Mouse (Mus musculus): ENCODE results near the gene Lbhd2. TPM values are rescaled to one million over a fixed set of nuclear protein-coding genes. Genes with fewer than 3 reads are reported as not detected.
A peak's percentile ranks its signal among the peaks of the same experiment; 100 is the strongest.

Gene Lbhd2
- total and polyA plus RNA-seq, 3 experiments = not detected

DNA sequence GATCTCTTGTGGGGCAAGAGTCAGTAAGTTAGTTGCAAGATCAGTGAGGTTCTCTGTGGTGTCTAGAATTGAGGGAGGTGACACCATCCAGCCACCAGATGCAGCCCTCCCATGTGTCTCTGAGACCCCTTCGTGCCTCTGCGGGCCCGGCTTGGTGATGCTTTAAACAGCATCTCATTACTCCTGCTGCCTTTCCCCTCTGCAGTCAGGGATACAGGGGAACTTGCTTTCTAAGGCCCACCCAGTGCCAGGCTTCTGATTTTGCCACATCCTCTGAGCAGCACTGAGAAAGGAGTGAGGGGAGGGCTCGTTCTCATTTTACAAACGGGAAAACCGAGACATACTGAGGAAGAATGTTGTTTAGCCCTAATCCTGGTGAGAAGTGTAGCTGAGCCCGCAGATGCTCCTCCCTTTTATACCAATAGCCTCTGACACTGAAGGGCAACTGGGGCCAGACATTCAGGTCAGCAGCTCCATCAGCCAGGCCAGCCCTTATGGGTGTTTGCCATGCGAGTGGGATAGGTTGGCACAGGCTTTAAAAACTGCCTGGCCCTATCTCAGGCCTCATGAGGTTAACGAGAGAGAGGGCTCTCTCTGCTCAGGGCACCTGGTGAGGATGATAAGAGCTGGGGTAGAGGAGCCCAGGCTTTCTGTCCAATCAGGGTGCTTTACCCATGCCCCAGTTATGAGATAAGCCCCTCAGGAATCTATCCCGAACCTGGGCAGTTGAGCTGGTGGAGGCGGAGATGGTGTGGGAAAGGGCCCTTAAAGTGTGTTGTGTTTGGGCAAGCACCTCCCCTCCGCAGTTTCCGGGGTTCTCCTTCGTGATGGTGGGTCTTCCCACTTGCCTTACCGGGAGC, 36.6 kb downstream of the Lbhd2 start:
- peaks cover 3% of the 10 kb centered on the region for H3K9me3 ChIP-seq (replicated peaks)
- H3K4me3 ChIP-seq (ENCODE audit: low read depth, low read length) = peak overlapping the region; percentile 75
- H3K4me1 ChIP-seq (ENCODE audit: insufficient read depth, low read depth, low read length) = peaks cover 91% of the 10 kb centered on the region
- DNase-seq (ENCODE audit: low spot score) (peak; percentile 100), ATAC-seq (ENCODE audit: extremely low read depth, insufficient number of reproducible peaks, low FRiP score, poor library complexity, severe bottlenecking) (peak; percentile 79)
- no peaks in the 10 kb centered on the region; the same call in 1 of the 2 replicates for H3K27me3 ChIP-seq (ENCODE audit: insufficient read depth, low read length)
- TF ChIP-seq POLR2AphosphoS5 (IDR thresholded peaks at IDR 0.05; ENCODE audit: insufficient replicate concordance, low read depth, low read length) = peak; percentile 30; the same call in 1 of the 2 replicates
- TF ChIP-seq TAL1 (conservative IDR thresholded peaks at IDR 0.05; ENCODE audit: low read depth, low read length) = peak; percentile 98
- no peak for TF ChIP-seq CTCF (IDR thresholded peaks at IDR 0.05; ENCODE audit: low read depth, low read length)
- TF ChIP-seq GATA2 (IDR thresholded peaks at IDR 0.05; ENCODE audit: borderline replicate concordance, low read depth, low read length) = no peak
- TF ChIP-seq GATA1 (IDR thresholded peaks at IDR 0.05; ENCODE audit: borderline replicate concordance, low read length) = no peak
- H3K36me3 ChIP-seq (replicated peaks) = peaks cover 46% of the 10 kb centered on the region

DNA sequence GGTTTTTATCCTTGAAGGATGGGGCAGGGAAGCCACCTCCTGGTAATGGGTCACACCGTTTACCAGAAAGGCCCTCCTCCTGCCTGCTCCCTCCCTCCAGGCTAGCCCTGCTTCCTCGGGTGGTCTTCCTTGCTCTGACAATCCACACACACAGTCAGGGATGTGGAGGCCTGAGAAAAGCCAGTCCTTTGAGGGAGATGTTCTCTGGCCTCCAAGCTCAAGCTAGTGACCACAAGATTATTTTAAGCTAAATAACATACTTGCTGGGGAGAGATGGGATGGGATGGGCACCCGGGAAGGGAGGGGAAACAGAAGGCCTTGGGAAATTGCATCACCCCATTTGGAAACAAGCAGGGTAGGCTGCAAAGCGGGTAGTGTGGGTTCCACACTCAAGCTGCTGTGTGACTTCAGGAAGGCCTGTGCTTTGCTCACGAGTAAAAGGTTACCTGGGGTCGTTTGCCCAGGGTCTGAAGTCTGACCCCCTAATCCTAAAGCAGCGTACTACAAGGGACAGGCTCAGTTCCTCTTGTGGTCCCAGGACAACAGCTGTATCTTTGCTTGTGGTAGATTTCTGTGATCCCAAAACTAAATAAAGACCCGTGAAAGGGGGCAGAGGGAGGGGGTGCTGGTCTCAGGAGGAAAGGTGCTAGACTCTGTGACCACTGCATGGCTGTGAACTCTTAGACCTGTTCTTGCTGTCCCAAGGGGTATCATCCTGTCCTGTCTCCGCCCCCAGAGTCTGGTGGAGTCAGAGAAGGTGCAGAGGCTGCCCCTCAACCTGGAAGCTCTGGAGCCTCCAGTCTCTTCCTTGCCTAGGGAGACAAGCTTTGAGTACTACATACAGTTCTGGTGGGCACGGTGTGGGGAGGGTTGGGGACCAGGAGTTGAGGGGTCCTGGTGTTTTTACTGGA, 37.6 kb downstream of the Lbhd2 start:
- TF ChIP-seq POLR2AphosphoS5 (IDR thresholded peaks at IDR 0.05; ENCODE audit: insufficient replicate concordance, low read depth, low read length) (no peak), GATA1 (IDR thresholded peaks at IDR 0.05; ENCODE audit: borderline replicate concordance, low read length) (no peak), CTCF (IDR thresholded peaks at IDR 0.05; ENCODE audit: low read depth, low read length) (no peak), GATA2 (IDR thresholded peaks at IDR 0.05; ENCODE audit: borderline replicate concordance, low read depth, low read length) (no peak), TAL1 (conservative IDR thresholded peaks at IDR 0.05; ENCODE audit: low read depth, low read length) (no peak)
- Histone ChIP-seq H3K4me3 (ENCODE audit: low read depth, low read length) (peak overlapping the region; percentile 75), H3K9me3 (replicated peaks) (peaks cover 3% of the 10 kb centered on the region), H3K27me3 (ENCODE audit: insufficient read depth, low read length) (no peaks in the 10 kb centered on the region; the same call in 1 of the 2 replicates), H3K36me3 (replicated peaks) (peaks cover 56% of the 10 kb centered on the region), H3K4me1 (ENCODE audit: insufficient read depth, low read depth, low read length) (peaks cover 91% of the 10 kb centered on the region)
- peak; percentile 62 for DNase-seq (ENCODE audit: low spot score)
- ATAC-seq (ENCODE audit: extremely low read depth, insufficient number of reproducible peaks, low FRiP score, poor library complexity, severe bottlenecking) = no peak

DNA sequence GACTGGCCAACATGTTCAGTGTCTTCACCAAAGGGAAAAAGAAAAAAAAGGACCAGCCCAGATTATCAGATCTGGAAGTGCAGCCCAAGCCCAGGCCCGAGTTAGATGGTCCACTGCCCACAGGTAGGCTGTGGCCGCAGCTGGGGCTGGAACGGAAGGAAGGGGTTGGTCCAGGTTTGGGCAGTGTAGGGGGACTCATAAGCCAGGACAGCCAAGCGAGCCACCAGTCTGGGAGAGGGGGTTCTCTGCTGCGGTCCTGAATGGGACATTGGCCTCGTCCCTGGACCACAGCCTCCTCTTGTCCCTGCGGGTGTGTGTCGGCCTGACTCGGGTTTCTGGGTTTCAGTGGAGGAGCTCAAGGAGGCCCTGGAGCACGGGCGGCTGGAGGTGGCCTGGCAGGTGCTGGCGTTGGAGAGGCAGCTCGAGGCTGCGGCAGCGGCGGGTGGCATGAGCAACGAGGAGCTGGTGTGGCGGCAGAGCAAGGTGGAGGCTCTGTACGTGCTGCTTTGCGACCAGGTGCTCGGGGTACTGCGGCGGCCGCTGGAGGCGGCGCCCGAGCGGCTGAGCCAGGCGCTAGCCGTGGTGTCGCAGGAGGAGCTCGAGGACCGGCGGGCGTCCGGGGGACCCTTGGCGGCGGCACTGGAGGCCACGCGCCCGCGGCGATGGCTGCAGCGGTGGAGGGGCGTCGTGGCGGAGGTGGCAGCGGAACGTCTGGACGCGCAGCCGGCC, 38.7 kb downstream of the Lbhd2 start:
- Histone ChIP-seq H3K9me3 (replicated peaks) (peaks cover 3% of the 10 kb centered on the region), H3K27me3 (ENCODE audit: insufficient read depth, low read length) (no peaks in the 10 kb centered on the region; the same call in 1 of the 2 replicates), H3K36me3 (replicated peaks) (peaks cover 67% of the 10 kb centered on the region), H3K4me1 (ENCODE audit: insufficient read depth, low read depth, low read length) (peaks cover 92% of the 10 kb centered on the region), H3K4me3 (ENCODE audit: low read depth, low read length) (peak overlapping the region; percentile 75)
- no peak for DNase-seq (ENCODE audit: low spot score)
- TF ChIP-seq GATA2 (IDR thresholded peaks at IDR 0.05; ENCODE audit: borderline replicate concordance, low read depth, low read length) = no peak
- no peak for TF ChIP-seq POLR2AphosphoS5 (IDR thresholded peaks at IDR 0.05; ENCODE audit: insufficient replicate concordance, low read depth, low read length)
- no peak for TF ChIP-seq GATA1 (IDR thresholded peaks at IDR 0.05; ENCODE audit: borderline replicate concordance, low read length)
- TF ChIP-seq CTCF (IDR thresholded peaks at IDR 0.05; ENCODE audit: low read depth, low read length) = no peak
- no peak for TF ChIP-seq TAL1 (conservative IDR thresholded peaks at IDR 0.05; ENCODE audit: low read depth, low read length)
- no peak for ATAC-seq (ENCODE audit: extremely low read depth, insufficient number of reproducible peaks, low FRiP score, poor library complexity, severe bottlenecking)

DNA sequence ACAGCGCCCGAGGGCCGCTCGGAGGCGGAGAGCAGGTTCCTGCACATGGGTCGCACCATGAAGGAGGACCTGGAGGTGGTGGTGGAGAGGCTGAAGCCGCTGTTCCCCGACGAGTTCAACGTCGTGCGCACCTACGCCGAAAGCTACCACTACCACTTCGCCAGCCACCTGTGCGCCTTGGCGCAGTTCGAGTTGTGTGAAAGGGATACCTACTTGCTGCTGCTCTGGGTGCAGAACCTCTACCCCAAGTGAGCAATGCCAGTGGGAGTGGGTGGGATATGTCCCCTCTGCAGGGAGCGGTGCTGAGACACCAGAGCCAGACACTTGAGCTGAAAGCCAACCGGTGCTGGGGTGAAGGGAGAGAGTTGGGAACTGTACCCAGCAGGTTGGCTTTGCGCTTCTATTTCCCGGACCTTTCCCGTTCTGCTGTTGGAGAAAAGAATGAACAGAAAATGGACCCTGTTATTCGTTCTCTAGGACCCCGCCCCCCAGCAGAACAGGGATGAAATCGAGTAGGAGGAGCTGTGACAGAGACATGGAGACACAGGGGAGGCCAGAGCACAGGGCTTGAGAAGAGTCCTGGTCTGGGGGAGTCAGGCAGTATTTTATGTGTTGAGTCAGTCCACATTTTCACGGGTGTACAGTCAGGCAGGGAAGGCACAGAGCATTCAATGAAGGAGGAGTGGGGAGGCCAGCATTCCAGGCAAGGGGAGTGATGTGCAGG, 39.4 kb downstream of the Lbhd2 start:
- peaks cover 99% of the 10 kb centered on the region for H3K4me1 ChIP-seq (ENCODE audit: insufficient read depth, low read depth, low read length)
- H3K27me3 ChIP-seq (ENCODE audit: insufficient read depth, low read length) = no peaks in the 10 kb centered on the region; the same call in 1 of the 2 replicates

DNA sequence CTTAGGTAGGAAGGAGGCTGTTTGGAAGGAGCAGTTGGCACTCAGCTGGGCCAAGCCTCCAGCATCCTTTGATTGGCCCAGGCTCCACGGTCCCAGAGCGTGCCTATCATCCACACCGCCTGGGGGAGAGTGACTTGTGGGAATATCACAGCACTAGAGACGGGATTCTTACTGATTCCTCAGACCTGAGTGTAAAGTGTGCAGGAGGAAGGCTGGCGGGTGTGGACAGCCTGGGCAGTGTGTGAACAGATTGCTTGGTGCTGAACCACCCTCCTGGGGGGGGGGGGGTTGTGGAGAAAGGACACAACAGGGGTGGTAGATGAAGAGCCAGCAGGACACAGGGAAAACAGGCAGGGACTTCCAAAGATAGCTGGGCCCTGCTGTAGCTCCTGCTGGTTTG, 40.1 kb downstream of the Lbhd2 start:
- peaks cover 81% of the 10 kb centered on the region for H3K36me3 ChIP-seq (replicated peaks)
- TF ChIP-seq POLR2AphosphoS5 (IDR thresholded peaks at IDR 0.05; ENCODE audit: insufficient replicate concordance, low read depth, low read length) (0 out of 2 replicates have a peak, but pooled peaks have one; percentile 51), GATA1 (IDR thresholded peaks at IDR 0.05; ENCODE audit: borderline replicate concordance, low read length) (no peak)
- ATAC-seq (ENCODE audit: extremely low read depth, insufficient number of reproducible peaks, low FRiP score, poor library complexity, severe bottlenecking) (no peak), DNase-seq (ENCODE audit: low spot score) (no peak)
- peaks cover 96% of the 10 kb centered on the region for H3K4me1 ChIP-seq (ENCODE audit: insufficient read depth, low read depth, low read length)
- no peaks in the 10 kb centered on the region for H3K9me3 ChIP-seq (replicated peaks)
- no peaks in the 10 kb centered on the region; the same call in 1 of the 2 replicates for H3K27me3 ChIP-seq (ENCODE audit: insufficient read depth, low read length)
- H3K4me3 ChIP-seq (ENCODE audit: low read depth, low read length) = peak overlapping the region; percentile 75; the same call in 1 of the 2 replicates

More for the DNA sequence above, 39.4 kb downstream of the Lbhd2 start:
- no peak for DNase-seq (ENCODE audit: low spot score)
- Histone ChIP-seq H3K9me3 (replicated peaks) (no peaks in the 10 kb centered on the region), H3K4me3 (ENCODE audit: low read depth, low read length) (peak overlapping the region; percentile 75), H3K36me3 (replicated peaks) (peaks cover 74% of the 10 kb centered on the region)
- no peak for TF ChIP-seq GATA2 (IDR thresholded peaks at IDR 0.05; ENCODE audit: borderline replicate concordance, low read depth, low read length)
- TF ChIP-seq GATA1 (IDR thresholded peaks at IDR 0.05; ENCODE audit: borderline replicate concordance, low read length) = no peak
- TF ChIP-seq CTCF (IDR thresholded peaks at IDR 0.05; ENCODE audit: low read depth, low read length) = no peak
- no peak for TF ChIP-seq TAL1 (conservative IDR thresholded peaks at IDR 0.05; ENCODE audit: low read depth, low read length)
- no peak for TF ChIP-seq POLR2AphosphoS5 (IDR thresholded peaks at IDR 0.05; ENCODE audit: insufficient replicate concordance, low read depth, low read length)
- ATAC-seq (ENCODE audit: extremely low read depth, insufficient number of reproducible peaks, low FRiP score, poor library complexity, severe bottlenecking) = no peak
